Mouse (Mus musculus) inflammation-experienced regulatory T-cells, adult 6 months (primary cell): ENCODE measurements around the gene Slc25a45. TPM values are rescaled to one million over a fixed set of nuclear protein-coding genes. Genes with fewer than 3 reads are reported as not detected.
"Not testable (repeated sequence)": the region's sequence is repeated elsewhere in the genome, so short reads cannot be mapped to it uniquely, and the experiment has no call there.

Experiments used
- ATAC-seq: one replicate; pipeline ENCODE4 v1.8.0; 2017
- polyA plus RNA-seq, 3 experiments: library from polyadenylated mRNA; unstranded; fragments of 100-300 nt; shearing (Covaris generic); gene quantifications; one replicate each; pipeline ENCODE4 v1.2.1; 2017

Gene Slc25a45
- polyA plus RNA-seq, 3 experiments from 2014 or later: 48.8 to 54.8 (median 54.1) TPM

- ATAC-seq: no peak
Observed at GRCm38 (mm10) chr19:5862335-5863085, 15.1 kb upstream of the Slc25a45 start.

GRCm38 (mm10) chr19:5863776-5864175, 13.8 kb upstream of the Slc25a45 start:
- ATAC-seq: no peak

DNA sequence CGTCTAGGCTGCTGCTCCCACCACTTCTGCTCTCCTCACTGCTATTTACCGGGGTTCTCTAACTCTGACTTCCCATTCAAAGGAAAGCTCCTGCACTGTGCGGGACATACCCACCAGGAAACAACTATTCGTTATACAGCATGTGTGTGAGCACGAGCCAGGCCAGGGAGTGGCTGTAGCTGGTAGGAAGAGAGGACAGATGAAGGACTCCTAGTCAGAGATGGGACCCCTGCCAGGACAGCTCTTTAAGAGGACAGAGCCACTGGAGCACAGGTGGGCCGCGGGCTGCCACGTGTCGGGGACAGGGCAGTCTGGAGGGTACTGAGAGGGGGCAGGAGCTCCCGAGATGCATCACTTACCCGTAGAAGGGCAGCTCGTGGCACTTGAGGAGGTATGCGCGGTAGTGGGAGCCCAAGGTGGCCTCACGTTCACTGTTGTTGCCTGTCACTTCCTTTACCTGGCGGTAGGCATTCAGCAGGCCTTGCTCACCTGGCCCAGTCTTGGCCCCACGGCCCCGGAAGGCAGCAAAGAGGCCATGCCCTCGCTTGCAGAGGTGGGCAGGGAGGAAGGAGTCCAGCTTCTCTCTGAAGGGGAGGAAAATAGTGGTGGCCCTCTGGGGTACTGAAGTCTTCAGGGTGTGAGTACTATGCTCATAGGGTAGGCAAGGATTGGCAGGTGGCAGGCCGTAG, 12.8 kb upstream of the Slc25a45 start:
- ATAC-seq: no peak

DNA sequence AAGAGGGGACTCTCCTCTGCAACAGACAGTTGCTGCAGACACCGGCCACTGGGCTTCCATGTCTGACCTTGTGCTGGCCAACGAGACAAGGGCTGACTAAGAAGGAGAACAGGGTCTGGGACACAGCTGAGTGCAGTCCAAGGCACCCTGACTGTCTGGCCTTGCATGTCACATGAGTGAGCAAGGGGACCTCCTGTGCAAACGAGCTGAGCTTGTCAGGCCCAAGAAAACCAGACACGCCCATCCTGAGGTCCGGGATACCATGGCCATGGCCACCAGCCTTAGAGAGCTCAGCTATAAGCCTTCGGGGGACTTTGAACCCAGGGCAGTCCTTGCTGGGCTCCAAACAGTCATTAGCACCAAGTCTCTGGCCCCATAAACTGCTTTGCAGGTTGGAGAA, 9.5 kb upstream of the Slc25a45 start:
- no peak for ATAC-seq

DNA sequence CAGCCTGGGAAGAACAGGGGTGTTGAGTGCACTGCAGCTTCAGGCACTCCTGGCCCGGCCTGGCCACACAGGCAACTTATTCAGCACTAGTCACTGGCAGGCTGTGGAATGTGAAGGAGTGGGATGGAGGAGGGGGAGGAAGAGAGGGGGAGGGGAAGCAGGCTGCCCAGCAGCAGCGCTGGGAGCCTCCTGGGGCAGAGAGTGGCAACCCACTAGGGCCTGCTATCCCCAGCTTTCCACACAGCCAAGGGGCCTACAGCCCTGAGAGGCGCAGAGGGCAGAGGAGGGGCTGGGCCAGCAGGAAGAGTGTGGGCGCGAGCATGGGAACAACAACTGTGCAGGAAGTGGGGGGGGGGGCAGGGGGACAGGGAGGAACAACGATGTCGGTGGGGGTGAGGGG, 6.3 kb upstream of the Slc25a45 start:
- ATAC-seq: no peak

DNA sequence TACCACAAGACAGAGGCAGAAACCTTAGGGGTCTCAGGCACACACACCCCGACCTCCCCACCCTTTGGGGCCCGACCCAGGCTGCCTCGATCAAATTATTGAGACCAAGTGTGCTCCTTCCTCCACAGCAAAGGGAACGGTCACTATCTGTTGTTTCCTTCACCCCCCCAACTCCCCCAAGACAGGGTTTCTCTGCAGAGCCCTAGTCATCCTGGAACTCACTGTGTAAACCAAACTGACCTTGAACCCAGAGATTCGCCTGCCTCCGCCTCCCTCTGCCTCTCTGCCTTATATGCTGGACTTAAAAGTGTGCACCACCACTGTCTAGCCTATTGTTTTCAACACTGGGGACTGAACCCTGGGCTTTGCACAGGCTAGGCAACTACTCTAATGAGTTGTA, 5.9 kb upstream of the Slc25a45 start:
- no peak for ATAC-seq

DNA sequence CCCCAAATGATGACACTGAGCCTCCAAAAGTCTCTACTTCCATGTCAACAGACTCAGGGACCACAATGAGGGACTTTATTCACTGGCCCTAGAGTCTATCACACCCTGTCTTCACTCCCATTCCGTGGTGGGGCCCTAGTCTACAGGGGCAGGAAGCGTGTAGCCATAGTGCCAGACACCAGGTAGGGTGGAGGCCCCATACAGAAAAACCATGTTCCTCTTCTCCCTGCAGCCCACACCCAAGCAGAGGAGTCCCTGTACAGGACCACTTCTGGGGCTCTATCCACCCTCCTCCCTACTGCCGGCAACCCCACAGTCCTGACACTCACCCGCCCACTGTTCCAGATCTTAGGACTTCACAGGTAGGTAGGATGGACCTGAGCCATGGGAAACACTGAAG, 5.1 kb upstream of the Slc25a45 start:
- no peak for ATAC-seq

DNA sequence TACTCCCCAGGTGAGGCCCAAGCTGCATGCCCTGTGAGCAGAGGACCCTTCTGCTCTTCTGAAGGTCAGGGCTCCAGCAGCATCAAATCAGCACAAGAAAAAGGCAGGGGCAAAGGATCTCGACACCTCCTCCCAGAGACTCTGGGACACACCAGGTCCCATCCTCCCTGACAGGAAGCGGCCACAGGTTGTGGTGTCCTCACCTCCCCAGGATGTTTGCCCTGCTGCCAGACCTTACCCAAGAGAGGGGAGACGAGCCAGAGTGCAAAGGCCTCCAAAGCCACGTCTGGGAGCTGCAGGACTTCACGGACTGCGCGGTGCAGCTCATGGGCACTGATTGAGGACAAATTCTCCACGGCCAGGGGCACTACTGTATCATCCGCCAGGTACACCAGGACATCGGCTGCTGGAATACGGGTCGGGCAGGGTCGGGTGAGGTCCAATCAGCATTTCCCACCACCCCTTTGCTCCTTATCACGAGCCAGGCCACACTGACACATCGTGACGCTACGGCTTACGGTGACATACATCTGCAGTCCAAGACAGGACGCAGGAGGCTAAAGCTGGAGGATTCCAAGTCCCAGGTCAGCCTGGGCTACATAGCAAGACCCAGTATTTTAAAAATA, 4.6 kb upstream of the Slc25a45 start:
- ATAC-seq: peak; percentile 33

- no peak for ATAC-seq
Observed at GRCm38 (mm10) chr19:5874391-5874968, 3.1 kb upstream of the Slc25a45 start.

DNA sequence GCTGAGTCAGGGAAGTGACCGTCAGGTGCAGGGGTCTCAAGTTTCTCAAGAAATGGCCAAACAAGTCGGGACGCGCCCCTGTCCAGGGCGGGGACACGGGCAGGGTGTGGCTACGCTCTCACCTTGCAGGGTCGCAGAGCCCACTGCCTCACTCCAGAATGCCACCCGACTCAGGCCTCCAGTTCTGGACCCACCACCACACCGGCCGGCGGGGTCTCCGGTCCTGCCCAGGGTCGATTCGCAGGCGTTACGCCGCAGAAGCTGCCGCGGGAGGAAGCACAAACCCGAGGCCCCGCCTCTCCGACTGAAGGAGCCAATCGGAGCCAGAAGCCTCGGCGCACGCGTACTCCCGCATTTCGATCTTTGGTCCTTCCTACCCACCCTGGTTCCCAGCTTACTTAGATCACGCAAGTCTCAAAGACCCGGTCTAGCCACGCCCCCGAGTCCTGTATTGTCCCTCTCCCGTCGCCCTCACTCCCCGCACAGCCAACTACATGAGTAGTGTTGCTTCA, 2.6 kb upstream of the Slc25a45 start, which contains the start of gene Frmd8:
Gene Frmd8 (minus strand): TSS at position 306 of the 512 bp plus-strand sequence.
- ATAC-seq: peak; percentile 71

GRCm38 (mm10) chr19:5878362-5878722, 734 bp downstream of the Slc25a45 start:
- peak; percentile 3 for ATAC-seq

GRCm38 (mm10) chr19:5878916-5879315, 1.3 kb downstream of the Slc25a45 start:
- ATAC-seq: no peak

- no peak for ATAC-seq
Observed at GRCm38 (mm10) chr19:5879735-5880134, 2.1 kb downstream of the Slc25a45 start.

DNA sequence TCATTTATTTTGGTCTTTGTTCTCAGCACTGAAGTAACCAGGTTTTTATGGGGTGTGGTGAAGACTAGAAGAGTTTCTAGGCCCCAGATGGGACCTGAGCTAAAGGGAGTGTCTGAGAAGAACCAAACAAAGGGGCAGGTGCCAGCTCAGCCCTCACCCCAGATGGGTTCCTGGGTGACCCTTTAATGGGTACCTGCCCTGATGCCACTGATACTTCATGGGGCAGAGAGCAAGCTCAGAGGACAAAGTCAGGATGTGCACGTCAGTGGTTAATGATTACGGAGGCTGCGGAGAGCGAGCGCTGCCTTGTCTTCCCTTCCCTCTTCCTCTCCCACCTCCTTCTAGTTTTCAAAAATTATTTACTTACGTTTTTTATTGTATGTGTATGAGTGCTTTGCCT, 3.5 kb downstream of the Slc25a45 start:
- ATAC-seq: no peak

- not testable (repeated sequence) for ATAC-seq
Observed at GRCm38 (mm10) chr19:5882079-5882478, 4.5 kb downstream of the Slc25a45 start.

- no peak for ATAC-seq
Observed at GRCm38 (mm10) chr19:5883935-5884334, 6.3 kb downstream of the Slc25a45 start.

- no peak for ATAC-seq
Observed at GRCm38 (mm10) chr19:5885838-5886237, 8.2 kb downstream of the Slc25a45 start.

DNA sequence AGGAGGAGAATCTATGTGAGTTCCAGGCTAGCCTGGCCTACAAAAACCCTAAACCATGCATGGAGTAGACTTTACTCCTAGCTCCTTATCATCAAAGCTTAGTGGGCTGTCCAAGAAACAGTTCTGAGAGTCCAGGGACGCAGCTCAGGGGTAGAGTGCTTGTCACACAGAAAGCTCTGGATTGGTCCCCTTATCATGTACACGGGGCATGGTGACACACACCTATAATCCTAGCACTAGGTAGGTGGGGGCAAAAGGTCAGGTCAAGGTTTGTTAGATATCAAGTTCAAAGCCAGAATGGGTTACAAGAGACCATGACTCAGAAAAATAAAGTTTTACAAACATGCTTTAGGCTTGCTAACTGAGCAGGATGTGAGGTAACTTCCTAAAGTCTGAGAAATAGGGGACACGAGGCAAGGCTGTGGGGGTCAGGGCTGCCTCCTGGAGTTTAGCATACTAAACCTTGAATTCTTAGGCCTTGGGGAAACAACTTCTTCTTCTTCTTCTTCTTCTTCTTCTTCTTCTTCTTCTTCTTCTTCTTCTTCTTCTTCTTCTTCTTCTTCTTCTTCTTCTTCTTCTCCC, 9.7 kb downstream of the Slc25a45 start:
- ATAC-seq: no peak

DNA sequence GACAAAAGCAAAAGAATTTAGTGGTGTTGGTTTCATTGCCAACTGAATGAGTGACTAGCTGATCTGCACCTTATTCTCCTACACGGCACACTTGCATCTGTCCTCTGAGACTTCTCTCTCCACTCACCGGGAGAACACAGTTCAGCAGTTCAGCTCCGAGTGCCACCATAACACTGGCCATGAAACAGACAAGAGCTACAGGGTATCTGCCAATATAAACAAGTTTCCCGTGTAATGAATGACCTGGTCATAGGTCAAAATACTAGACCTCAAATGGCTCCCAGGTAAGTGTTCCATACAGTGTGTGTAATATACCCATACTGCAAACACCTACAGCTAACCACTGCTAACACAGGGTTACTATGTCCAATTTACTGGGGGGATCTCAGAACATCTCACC, 11.6 kb downstream of the Slc25a45 start:
- no peak for ATAC-seq

- no peak for ATAC-seq
Observed at GRCm38 (mm10) chr19:5891521-5892258, 14.1 kb downstream of the Slc25a45 start.

DNA sequence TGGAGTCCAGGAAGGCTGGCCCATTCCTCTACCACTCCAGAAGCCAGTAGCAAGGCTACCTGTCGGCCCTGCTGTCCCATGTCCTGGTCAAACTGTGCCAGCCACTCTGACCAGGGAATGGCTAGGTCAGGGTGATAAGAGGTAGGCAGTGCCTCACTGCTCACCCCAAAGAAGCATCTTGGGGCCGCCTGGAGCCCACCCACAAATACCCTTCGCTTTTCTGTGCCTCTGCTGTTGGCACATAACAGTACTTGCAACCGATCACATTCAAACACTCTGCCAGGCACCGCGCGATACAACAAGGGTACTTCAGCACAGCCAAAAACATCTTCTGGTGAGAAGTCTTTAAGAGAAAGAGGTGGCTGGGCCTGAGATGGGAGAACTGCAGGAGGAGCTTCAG, 14.7 kb downstream of the Slc25a45 start:
- ATAC-seq: no peak

- ATAC-seq: no peak
Observed at GRCm38 (mm10) chr19:5892735-5893134, 15.1 kb downstream of the Slc25a45 start.
